Mouse (Mus musculus): ENCODE measurements around the gene Plac1.

Plac1 gene

DNA sequence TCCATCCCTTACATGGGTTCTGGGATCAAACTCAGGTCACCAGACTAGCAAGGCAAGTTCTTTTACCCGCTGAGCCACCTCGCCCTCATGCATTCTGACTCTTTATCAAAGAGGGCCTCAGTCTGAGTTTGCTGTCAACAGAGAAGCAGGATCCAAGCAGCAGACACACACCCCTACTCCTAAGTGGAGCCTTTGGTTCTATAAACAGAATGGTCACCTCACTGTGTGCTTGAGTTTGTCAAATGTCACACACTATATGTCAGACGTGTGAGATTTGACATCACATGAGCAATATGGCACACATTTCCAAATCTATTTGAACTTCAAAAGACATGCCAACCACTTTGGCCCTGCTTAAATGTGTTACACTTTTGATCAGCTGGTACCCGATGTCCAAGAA, 42.2 kb downstream of the Plac1 start:
- DNase-seq (ENCODE audit: low spot score in 2 of 2) = no peak

DNA sequence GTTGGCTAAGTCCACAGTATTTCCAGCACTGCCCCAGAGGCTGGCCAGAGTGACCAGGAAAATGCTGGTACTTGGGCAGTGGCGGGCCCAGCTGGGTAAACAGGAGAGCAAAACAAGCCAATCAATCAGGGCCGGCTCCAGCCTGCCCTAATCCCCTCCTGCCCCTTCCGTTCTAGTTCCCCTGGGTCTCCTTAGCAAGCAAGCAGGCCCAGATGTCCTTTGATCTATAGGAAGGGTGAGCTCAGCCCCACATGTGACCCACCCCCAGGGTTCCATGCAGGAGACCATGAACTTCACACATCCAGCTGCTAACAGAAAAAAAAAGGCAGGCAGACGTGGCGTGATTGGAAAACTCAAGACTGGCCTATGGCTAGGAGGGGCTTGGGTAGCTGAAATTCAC, 43.5 kb downstream of the Plac1 start:
- no peak for DNase-seq (ENCODE audit: low spot score in 2 of 2)

DNA sequence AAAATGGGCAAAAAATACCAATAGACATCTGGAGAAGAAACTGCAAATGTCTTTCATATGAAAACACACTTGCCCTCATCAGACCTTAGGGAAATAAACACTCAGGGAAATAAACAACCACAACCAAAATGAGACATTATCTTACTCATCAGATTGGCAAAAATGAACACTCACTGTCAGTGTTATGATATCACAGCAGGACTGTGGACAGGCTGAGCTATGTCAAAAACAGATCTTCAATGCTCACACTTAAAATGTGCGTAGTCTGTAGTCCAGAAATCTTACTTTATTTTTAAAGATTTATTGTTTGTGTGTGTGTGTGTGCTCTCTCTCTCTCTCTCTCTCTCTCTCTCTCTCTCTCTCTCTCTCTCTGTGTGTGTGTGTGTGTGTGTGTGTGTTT, 51.2 kb downstream of the Plac1 start:
- no peak for DNase-seq (ENCODE audit: low spot score in 2 of 2)

DNA sequence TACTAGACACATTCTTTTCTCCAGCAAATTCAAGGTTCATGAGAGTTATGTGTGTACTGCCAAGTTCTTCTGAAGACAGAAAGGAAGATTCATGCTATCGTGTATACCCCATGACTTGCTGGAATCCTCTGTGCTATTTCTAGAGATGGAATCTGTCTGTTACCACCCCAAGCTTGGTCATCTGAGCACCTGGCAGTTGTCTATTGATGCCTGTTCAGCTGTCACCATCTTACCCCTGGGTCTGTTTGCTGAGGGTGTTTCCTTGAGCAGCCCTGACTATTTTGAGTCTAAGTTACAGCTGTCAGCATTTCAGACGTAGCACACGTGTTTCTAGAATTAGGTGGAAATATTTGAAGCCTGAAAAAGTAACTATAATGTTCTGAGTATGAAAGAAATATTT, 60.1 kb downstream of the Plac1 start:
- DNase-seq (ENCODE audit: low spot score in 2 of 2) = no peak

DNA sequence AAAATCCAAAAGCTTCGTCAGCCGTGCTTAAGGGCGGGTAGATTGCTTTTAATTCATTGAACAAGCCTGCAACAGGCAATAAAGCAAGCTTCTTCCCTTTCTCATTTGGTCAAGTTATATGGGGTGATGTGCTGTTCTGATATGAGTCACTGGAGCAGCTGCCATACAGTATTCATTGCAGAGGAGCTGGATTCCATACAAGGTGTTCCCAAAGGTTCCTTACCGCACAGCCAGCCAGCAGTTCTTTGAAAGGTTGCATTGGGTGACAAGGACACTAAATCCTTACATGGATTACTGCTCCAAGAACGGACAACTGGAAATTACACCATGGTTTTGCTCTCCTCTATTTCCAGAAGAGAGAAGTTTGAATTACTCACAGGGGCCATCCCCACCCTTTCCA, 63.6 kb downstream of the Plac1 start:
- no peak for DNase-seq (ENCODE audit: low spot score in 2 of 2)

DNA sequence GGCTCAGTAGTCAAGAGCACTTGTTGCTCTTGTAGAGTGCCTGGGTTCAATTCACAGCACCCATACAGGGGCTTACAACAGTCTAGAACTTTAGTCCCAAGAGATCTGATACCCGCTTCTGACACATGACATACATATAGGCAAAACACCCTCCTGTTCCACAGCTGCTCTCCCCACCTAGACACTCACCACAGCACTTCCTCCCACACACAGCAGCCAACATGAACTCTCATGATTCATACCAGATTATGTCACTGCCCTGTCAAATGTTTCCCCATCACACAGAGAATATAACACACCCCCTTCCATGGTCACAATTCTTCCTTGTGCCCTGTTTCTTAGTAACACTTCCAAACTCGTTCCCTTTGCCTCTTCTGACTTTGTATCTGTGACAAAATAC, 71.3 kb downstream of the Plac1 start:
- no peak for DNase-seq (ENCODE audit: low spot score in 2 of 2)

DNA sequence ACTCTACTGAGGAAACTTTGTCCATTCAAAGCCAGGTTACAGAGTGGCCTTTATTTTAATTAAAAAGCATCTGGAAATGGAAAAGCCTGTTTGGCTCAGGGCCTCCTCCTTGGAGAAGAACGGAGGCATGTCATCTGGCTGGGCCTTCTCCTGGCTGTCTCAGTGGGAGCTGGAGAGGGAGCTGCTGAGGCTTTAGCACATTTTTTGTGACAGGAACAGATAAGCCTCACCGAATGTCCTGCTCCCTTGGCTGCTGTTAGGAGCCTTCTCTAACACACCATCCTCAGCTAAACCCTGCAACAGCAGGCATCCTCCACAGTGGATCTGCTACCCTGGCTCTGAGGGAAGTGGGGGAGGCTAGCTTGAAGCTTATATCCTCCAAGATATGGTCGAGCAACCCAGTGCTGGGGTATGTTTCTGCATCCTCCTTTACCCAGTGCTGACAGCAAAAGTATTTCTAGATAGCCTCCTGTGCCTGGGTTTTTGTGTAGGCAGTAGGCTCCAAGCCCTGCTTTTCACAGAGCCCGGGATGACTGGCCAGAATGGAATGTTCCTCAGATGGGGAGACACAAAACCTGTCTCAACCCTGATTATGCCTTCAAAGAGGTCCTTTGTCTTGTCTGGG, 72.9 kb downstream of the Plac1 start:
- no peak for DNase-seq (ENCODE audit: low spot score in 2 of 2)

DNA sequence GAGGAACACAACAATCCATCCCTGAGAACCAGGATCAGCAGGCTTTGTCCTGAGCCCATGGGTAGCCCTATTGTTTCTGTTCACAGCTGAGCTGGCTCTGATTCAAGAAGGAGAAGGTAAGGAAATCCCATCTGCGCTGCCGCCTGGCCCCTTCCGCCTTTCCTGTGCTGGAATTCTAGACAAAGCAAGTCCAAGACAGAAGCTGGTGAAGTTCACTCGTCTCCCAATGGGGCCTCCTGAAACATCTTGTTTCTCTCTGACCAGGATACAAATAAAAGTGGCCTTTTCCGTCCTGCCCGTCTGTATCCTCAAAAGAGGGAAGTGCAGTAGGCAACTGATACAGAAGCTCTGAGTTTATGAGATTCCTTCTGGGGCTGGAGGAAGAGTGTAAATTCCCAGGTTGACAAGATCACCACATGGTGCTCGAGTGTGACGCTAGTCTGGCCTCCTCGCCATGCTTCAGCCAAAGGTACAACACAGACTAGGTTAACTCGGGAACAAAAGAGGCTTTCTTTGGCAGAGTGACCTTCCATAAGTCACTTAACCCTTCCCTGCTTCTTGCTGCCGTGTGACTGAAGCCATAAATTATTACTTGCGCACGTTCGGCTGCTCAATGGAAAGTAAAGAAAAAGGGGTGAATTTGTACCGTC, 73.5 kb downstream of the Plac1 start:
- no peak for DNase-seq (ENCODE audit: low spot score in 2 of 2)

DNA sequence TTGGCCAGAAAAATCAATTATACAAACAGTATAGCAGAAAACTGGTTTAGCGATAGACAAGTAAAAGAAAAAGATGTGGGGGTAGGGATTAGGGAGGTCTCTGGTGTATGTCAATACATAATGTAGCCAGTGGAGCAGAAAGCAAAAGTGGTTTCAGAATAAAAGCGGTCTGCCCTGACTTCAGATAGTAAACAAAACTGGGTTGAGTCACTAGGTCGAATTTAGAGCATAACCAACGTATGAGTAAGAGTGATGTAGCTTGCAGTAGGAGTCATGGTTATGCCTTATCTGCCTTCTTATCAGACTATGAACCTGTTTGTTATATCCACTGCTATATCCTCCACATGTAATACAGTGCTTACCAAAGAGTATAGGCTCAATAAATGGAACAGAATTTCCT, 77.3 kb downstream of the Plac1 start:
- no peak for DNase-seq (ENCODE audit: low spot score in 2 of 2)

DNA sequence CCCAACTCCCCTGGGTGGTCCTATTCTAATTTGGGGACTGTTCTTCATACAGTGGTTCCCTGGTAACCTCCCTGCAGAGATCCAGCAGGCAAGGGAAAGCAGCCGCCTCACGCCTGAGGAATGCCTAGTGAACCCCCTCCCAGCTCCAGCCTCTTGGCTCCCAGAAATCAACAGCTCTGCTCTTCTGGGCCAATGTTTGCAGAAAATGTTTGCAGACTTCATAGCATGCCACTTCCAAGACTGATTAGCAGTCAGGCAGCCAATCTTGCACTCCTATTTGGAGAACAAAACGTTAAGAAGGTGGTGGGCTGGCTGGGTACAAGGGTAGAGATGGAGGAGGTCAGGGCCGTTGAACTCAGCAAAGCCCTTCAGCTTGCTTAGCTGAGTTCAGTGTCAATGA, 78.3 kb downstream of the Plac1 start:
- no peak for DNase-seq (ENCODE audit: low spot score in 2 of 2)

DNA sequence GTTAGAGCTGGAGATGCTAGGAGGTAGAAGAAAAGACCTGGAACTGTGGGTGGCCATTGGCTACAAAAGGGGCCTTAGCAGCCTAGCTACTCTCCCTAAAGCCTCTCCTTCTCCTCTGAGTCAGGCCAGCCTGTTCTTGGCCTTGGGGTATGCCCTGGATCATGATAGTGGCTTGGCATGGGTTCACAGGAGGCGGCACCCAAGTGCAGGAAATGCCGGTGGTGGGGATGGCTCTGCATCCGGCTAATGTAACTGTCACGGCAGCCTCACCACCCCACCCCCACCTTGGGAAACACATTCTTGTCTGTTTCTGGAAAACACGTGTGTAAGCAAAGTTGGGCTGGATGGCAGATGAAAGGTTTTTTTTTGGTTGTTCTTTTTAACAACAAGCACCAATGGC, 78.8 kb downstream of the Plac1 start:
- peak in 1 of 2 experiments; percentile 6 for DNase-seq (ENCODE audit: low spot score in 2 of 2)

DNA sequence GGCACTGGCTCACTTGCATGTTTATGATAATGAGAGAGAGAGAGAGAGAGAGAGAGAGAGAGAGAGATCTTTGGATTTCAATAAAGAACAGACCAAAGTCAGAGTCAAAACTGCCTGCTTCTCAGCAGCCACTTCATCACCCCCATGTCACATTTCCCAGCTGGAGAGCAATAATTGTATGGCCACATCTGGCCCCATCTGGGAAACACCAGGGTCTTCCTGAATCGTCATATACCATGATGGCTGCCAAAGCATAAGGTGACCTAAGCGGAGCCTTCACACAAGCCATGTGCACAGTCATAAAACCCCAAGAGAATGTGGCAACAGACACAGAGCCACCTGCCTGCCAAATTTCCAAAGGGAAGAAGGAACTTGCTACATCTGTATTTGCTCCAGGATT, 91.9 kb downstream of the Plac1 start:
- no peak for DNase-seq (ENCODE audit: low spot score in 2 of 2)

DNA sequence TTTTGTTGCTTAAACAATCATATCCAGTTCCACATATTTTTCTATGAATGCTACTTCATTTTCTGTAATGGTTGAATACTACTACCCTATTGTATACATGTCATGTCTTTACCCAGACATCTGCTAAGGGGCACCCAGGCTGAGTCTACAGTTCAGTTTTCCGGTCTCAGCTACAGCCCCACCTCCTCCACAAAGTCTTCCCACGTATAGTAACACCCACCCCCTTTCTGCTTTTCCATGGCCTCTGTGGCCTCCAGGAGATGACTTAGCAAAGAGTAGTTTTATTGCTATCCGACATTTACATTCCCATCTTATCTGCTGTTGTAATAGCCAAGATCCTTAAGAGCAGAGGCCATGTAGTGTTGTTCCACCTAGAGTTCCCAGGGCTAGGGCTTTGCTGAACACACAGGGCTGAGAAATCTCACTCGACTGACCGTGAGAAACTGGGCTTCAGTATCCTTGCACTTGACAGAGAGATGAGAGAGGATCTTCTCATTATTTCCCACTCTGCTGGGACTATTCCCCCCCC, 93.5 kb downstream of the Plac1 start:
- no peak for DNase-seq (ENCODE audit: low spot score in 2 of 2)

DNA sequence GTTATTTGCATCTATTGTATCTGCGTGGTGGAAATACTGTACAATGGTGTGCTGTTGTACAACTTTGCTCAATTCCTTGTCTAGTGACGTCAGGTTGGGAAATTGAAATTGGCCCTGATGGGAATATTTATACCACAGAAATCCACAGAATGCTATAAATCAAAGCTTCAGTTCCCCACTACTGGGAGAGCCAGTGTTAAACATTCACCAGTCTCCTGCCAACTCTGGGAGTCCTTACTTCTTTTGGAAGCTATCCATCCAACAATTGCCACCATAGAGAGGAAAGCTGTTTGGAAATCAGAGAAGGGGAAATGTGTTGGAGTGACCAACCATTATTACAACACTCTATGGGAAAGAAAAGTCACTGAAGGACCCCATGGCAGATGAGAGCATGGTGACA, 100.3 kb downstream of the Plac1 start:
- no peak for DNase-seq (ENCODE audit: low spot score in 2 of 2)

DNA sequence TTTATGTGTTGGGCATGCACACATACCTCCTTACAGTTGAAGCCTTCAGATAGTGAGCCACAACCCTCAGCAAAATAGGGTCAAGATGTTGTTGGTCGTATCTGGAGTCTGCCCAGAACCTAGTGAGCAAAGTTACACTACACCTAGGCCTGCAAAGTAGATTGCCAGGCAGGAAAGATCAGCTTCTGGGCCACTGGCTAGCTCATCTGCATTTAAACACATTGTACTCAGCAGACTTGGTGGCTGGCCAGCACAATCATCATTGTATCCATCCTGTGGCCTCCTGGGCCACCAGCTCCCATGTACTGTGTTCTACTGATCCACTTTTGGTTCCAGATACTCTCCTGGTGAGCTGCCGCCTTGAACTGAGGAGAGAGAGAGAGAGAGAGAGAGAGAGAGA, 102.8 kb downstream of the Plac1 start:
- no peak for DNase-seq (ENCODE audit: low spot score in 2 of 2)

DNA sequence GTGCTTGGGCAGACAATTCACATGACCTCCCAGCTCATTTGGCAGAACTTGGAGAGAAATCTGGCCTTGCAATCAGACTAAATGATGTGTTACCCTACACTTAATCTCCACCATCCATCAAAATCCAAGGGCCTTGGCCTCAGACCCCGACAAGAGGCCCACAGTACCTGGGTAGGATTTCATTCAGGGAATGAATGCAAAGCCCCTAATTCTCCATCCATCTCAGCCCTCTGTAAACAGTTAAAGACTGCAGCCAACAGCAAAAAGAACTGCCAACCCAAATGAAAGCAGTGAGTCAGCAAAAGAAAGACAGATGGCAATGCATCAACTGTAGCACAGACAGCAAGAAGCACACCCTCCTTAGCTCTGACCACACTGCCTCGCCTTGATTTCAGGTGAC, 110.4 kb downstream of the Plac1 start:
- DNase-seq (ENCODE audit: low spot score in 2 of 2) = no peak

DNA sequence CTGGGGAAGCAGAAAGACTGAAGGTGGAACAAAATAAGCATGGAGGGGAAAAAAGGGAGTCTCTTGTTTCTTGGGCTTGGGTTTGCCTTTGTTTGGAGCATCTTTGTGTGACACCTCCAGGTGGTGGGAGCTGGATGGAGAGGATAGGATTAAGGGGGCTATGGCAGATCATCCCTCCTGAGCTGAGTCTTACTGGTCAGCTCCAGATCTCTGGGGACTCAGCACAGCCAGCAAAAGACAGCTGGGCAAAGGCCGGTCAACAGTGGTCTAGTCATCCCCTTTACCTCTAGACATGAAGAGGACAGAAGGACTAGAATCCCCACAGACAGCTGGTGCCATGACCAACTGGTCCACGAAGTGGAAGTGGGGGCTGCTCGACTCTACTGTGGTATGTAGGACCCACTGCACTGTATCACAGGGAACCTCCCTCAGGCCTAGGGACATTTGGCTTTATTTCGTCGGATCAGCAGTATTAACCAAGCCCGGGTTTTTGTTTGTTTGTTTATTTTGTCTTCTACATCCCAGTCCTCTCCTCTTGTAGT, 113.3 kb downstream of the Plac1 start:
- DNase-seq (ENCODE audit: low spot score in 2 of 2) = no peak

DNA sequence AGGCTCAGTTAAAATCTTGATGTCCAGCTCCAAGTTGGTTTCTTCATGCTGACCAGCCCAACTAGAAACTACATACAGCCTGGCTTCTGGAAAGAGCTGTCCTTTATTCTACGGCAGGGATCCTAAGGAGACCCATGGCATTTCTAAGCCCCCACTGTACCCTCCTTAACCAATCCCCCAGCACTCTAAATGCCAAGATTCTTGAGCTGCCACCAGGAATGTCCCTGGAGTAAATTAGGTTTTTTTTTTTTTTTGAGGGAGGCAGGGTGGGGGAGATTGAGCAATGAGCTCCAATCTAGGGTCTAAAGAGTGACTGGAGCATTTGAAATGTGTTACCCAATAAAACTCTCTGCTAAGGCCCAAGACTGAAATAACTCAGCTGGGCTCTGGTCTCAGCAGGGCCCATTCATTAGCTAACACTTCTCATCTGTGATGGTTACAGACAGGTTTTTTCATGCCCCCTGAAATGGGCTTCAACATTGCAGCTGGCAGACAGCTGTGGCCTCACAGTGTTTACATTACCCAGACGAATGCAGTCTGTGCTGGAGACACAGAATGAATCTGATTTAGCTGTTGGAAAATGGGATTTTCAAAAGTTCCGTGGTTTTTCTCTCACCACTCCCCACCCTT, 114.0 kb downstream of the Plac1 start:
- no peak for DNase-seq (ENCODE audit: low spot score in 2 of 2)

DNA sequence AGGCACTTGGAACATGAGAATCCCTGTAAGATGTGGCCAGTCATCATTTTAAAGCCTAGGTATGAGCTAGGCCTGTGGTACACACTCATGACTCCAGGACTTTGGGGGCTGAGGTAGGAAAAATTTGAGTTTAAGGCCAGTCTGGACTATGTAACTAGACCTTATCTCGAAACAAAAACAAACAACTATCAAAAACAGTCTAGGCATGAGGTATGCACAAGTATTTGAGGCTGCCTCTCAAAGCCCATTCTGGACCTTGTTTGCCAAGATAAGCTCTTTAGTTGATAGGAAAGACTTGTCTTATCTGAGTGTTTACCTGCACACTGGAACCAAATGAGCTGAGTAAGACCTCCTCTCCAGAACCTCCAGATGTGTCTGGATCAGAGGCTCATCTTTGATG, 116.3 kb downstream of the Plac1 start:
- DNase-seq (ENCODE audit: low spot score in 2 of 2) = no peak

DNA sequence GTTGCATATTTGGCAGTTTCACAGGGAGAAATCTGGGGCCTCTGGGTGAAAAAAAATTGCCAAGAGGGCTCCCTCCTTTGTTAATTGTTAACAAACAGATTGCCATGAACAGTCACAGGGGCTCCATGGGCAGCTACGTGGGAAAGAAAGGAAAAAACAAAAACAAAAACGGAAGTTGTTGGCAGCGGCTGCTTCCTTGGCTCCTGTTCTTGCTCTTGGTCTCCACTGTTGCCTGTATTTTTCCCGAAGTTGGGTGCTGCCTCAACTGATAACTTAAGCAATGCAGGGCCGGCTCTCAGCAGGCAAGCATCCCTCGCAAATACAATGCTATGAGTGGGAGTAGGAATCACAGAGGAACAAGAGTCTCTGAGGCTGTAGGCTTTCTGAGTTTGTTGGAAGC, 121.3 kb downstream of the Plac1 start:
- no peak for DNase-seq (ENCODE audit: low spot score in 2 of 2)

DNA sequence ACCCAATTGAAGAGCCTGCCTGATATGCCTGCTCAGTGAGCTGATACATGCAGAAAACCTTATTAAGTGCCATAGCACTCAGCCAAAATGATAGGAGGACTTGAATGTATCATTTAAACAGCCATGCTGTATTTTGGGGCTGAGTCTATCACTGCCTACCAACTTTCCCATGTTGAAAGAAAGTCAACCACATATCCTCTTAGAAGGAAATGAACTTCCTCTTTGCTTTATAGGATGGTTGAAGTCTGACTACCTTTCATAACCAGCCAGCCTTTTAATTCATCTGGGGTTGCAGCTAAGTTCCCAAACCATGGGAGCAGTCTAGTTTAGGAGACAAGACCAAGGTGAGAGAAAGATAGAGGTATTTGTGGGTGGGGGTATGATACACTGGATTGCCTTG, 121.9 kb downstream of the Plac1 start:
- DNase-seq (ENCODE audit: low spot score in 2 of 2) = no peak

DNA sequence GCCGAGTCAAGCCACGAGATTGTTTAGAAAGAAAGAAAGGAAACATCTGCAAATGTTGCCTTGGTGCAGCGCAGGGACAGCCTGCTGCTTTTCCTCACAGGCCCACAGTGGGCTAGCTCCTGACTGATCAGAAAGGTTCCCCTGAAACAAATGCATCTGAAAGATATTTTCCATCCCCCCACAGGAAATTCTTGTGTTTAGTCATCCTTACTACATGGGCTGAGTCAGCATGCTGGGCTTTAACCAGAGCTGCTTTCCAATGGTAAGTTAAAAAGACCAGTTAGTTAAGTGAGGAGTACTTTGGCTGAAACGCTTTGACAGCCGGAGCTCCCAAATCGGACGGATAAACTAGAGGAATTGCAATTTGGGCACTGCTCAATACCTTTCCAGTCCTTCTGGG, 124.9 kb downstream of the Plac1 start:
- no peak for DNase-seq (ENCODE audit: low spot score in 2 of 2)

DNA sequence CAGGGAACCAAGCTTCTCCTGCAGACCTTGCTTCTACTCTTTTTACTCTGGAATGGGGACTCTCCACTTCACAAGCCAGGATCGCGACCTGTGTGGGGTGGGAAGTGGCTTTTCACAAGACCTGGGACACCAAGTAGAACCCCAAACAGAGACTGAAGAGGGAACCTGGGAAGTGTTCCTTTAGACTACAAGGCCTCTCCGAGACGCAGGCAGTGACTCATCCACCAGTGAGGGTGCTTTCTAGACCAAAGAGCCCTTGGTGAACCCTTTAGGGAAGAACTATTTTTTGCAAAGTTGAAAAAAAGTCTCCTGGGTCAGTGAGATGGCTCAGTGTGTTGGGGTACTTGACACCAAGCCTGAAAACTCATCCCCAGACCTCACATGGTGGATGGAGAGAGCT, 129.8 kb downstream of the Plac1 start:
- no peak for DNase-seq (ENCODE audit: low spot score in 2 of 2)
